Mouse (Mus musculus): ENCODE measurements at regions not wholly inside any gene's neighbourhood (a gene's known extent, or its start where the extent isn't known, plus 50 kb on each side); places are given as distances from the start of the nearest gene placed in this dataset.

GRCm38 (mm10) chr7:129818833-129819232 lies 227.2 kb downstream of the Wdr11 start:
- DNase-seq (ENCODE audit: low read depth), result no peak

- DNase-seq (ENCODE audit: low read depth), result peak; percentile 38
Observed at GRCm38 (mm10) chr7:129819651-129820050, 228.0 kb downstream of the Wdr11 start.

DNA sequence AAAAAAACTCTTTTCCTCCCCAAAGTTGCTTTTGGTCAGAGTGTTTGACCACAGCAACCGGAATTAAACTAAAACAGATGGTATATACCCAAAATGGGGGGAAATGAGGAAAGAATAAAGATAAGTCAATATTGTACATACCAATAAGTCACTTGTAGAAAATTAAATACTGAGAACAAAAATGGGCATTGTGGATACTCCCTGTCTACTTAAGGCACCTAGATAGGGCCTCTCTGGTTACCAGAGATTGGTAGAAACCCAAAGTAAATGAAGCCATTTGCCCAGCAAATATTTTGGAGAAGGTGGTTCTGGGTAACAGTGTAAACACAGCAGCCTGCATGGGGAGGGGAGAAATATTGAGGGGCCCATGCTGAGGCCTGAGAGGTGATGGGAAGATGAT lies 237.3 kb downstream of the Wdr11 start:
- DNase-seq (ENCODE audit: low read depth), result peak; percentile 32

DNA sequence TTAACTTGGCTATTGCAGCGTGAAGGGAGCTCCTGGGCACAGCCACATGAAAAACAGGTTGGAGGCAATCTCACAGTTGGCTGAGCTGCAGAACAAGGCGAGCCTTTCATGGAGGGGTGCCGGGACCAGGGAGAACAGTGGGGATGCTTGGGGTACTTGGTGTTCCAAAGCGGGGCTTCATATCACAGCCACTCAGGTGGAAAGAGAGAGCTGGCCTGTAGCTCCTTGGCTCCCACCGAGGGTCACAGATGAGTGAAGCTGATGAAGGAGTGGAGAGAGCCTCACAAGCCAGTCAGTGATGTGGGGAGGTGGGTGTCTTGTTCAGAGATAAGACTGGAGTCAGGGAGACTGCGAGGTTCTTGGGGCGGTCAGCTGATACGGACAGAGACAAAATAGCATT lies 241.2 kb downstream of the Wdr11 start:
- DNase-seq (ENCODE audit: low read depth), result no peak

DNA sequence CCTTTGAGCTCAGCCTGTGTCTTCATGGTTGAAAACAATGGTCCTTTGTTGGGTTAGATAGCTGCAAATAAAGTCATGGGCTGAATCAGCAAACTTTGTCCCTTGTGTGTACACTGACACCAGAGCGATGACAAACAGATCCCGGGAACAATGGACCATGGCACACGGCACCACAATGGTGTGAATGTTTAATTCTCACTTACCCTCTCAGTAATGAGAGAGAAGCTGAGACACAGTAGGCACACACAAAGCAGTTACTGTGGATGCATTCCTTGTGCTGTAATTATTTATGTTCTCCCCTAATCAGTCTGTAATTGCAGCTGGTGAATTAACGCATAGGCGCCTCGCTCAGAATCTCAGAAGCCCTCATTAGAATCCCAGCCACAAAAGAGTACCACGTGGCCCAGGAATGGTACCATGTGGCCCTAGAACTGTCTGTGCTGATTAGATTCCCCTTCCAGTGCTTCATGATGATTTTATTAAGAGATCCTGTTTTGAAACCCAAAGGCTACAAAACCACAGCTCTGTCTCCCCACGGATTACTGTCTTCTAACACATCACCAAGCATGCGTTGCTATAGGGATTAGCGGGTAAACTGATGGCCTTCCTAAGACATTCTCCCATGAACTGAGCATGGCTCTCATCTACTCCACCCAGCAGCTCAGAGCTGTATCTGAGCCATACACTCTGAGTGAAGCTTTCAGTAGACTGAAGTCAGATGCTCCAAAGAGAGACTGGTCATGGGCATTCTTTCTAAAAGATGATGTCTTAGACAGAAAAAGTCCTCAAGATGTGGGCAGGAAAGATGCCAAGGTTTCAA lies 250.8 kb downstream of the Wdr11 start:
- no peak for DNase-seq (ENCODE audit: low read depth)

GRCm38 (mm10) chr7:129847136-129847535 lies 255.5 kb downstream of the Wdr11 start:
- DNase-seq (ENCODE audit: low read depth), result peak; percentile 95

- no peak for DNase-seq (ENCODE audit: low read depth)
Observed at GRCm38 (mm10) chr7:129853596-129853995, 261.9 kb downstream of the Wdr11 start.

DNA sequence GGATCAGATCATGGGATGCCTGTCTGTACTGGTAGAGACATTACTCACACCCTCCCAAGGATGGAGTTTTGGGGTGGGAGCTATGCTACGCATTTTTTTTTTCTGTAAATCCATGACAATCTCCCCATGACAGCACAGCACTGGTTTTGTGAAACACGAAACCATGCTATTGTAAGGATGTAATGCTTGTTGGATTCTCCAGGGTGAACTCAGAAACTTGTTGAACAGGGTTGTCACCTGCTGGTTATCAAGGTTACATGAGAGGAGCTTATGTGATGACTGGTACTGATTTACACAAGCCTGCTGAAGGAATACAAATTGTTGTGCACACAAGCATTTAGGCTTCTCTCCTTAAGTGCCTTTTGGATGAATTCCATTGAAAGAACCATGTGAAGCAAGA lies 263.3 kb downstream of the Wdr11 start:
- DNase-seq (ENCODE audit: low read depth), result peak; percentile 28

DNA sequence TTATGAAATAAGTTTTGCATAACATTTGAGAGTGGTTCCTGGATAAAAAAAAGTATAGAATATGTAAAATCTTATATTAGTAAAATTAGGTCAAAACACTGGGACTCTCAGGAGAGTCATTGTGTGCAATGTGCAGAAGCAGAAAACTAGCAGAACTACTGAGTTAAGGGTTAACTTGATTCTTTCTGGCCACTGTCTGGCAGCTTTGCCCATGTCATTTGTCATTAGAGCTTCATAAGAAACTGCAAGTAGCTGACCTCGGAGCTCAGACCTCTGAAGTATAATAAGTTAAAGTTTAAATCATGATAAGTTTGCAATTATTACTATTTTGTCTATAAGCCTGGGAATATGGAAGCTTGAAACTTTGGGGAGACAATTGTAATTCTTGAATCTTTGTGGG lies 271.3 kb downstream of the Wdr11 start:
- DNase-seq (ENCODE audit: low read depth), result no peak

GRCm38 (mm10) chr7:129865536-129865935 lies 273.9 kb downstream of the Wdr11 start:
- DNase-seq (ENCODE audit: low read depth), result peak; percentile 28

GRCm38 (mm10) chr7:129872208-129872790 lies 280.6 kb downstream of the Wdr11 start:
- peak; percentile 22 for DNase-seq (ENCODE audit: low read depth)

DNA sequence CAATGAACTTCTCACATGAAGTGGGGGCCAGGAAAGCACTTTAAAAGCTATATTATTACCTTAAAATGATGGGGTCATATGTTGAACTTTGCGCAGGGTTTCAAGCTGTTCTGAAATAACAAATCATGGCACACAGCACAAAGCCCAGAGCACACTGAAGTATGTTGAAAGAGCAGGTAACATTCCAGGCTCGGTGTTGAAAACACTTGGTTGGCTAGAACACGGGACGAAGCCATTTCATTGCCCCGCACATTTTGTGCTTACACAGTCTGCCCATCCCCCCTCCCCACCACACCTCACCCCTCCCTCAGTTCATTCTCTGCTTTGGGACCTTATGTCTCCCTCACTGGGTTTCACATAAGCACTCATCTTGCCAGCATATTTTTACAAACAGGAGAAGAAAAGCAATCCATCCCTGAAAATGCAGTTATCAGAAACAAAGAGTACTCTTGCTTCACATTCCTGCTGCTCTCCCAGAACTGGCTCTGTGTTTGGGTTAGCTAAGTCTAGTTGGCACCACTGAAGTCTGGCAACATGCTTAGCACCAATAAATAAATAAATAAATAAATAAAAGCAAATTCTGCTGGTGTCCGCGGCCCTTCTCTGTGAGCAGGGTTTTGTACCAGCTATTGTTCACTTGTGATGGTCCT lies 284.7 kb downstream of the Wdr11 start:
- DNase-seq (ENCODE audit: low read depth), result peak; percentile 73

- DNase-seq (ENCODE audit: low read depth), result peak; percentile 86
Observed at GRCm38 (mm10) chr7:129876852-129877223, 285.2 kb downstream of the Wdr11 start.

DNA sequence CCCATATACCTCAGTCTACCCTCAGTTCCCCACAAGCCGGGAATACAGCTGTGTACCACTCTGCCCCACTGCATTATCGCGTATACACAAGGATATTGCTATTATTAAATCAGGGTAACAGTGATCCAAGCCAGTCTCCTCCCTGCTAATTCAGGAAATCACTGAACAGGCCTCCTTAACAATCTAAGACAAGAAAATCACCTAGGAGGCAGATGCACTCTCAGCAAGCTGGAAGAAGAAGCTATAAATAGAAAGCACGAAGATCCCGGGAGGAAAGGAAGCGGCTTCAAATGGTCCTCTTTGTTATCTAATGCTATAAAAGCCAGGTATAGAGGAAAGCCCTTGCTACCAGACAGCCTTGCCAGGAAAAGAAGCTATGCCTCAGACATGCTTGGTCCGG lies 304.6 kb downstream of the Wdr11 start:
- no peak for DNase-seq (ENCODE audit: low read depth)

DNA sequence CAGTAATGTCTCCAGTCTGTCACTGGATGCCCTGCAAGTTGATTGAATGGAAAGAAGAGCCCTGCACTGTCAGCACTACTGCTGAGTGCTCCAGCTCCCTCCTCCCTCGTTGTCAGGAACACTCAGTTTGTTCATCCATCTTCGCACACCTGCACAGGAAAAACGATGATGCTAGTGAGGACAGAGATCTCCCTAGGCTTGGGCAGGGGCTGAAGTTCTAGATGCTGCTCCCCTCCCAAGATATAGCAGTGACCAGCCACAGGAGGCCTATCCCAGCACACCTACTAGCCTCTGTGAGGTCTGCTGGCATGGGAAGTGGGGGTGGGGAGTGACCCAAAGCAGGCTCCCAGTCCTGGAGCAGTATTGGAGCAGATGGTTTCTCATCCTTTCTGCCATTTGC lies 305.8 kb downstream of the Wdr11 start:
- no peak for DNase-seq (ENCODE audit: low read depth)

DNA sequence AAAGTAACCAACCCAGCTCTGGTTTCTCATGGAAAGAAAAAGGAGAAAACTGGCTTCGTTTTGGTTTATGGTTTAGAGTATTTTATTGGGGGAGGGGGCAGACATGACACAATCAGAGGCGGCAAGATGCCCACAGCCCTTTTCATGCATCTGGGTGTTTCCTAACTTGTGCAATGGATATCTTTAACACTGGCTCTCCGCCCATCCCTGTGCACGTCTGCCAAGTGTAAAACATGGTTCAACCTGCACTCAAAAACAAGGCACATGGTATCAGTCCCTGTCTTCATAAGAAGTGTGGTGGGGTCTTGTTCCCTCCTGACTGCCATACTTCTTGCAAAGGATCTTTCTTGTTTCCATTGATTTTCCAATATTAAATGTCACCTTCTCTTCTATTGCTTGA lies 310.6 kb downstream of the Wdr11 start:
- peak; percentile 16 for DNase-seq (ENCODE audit: low read depth)

DNA sequence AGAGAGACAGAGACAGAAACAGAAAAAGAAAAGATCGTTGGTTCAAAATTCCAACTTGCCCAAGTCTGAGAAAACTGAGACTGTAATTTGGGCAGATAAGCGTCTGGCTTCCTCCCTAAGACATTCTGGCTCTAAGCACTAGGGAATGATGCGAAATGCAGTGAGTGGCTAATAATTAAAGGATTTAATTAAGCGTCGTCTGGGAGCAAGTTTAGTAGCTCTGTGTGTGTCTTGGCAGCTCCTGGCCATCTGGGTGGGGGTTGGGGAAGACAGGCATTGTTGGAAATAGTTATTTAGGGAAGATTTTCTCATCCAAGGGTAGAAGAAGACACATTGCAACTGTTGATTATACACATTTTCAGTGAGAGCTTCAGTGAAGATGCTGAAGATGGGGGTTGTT lies 311.5 kb downstream of the Wdr11 start:
- DNase-seq (ENCODE audit: low read depth), result no peak

- no peak for DNase-seq (ENCODE audit: low read depth)
Observed at GRCm38 (mm10) chr7:129906131-129906530, 314.5 kb downstream of the Wdr11 start.

DNA sequence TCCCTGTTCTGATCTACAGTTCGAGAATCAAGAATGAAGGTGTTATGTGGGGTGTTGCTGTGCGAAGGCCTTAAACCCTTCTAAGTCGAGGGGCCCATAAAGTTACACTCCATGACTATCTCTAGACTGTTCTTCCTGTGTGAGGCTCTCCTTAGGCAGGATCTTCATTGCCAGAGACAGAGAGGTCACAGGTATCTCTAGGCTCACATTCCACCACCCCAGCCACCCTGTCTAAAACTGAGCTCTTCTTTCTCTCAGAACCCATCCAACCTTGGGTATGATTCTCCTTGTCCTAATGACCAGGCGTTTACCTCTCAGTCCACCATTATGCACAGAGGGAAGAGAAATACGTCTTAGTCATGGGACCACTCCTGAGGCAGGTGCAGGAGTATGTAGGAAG lies 317.2 kb downstream of the Wdr11 start:
- no peak for DNase-seq (ENCODE audit: low read depth)

GRCm38 (mm10) chr7:129909730-129910129 lies 318.1 kb downstream of the Wdr11 start:
- no peak for DNase-seq (ENCODE audit: low read depth)

DNA sequence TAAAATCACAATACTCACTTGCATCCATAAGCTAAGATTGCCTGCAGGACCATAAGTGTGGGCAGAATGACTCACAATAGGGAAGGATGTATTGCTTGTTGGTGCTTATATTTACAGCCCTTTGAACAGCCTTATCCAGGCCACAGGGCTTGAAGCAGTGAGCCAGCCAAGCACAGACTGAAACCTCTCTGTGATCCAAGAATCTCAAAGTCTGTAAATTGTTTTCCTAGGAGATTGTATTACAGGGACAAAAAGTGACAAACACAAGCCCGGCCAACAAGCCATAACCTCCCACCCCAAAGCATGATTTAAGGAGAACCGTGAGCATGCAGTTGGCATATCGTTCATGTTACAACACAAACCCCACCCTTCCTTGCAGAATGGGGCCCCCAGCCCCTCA lies 319.2 kb downstream of the Wdr11 start:
- DNase-seq (ENCODE audit: low read depth), result no peak

DNA sequence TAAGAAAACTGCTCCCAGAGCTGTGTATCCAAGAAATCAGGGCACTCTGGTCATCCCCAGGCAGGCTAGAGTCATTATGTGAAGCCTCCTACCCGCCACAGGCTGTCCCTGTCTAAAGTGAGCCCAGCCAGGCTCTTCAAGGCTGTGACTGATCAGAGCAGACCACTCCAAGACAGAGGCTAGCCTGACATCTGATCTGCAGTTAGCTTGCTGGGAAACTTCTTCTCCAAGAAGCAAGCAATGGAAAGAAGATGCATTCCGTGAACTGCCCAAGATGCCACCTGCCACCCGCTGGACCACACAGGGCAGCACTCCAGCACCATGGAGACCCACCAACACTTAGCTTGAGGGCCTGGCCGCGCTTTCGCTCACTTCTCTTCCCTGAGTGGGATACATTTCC lies 323.2 kb downstream of the Wdr11 start:
- no peak for DNase-seq (ENCODE audit: low read depth)
